Mouse (Mus musculus) heart, adult 9 months (tissue): ENCODE measurements around the gene Ldhal6b.
"Not testable (repeated sequence)": the region's sequence is repeated elsewhere in the genome, so short reads cannot be mapped to it uniquely, and the experiment has no call there.

Experiments used
- DNase-seq, 2 experiments: peaks; one replicate each; pipeline ENCODE4 v3.0.0; 2022; ENCODE audit warnings: low spot score in 2 of 2

The Ldhal6b gene

DNA sequence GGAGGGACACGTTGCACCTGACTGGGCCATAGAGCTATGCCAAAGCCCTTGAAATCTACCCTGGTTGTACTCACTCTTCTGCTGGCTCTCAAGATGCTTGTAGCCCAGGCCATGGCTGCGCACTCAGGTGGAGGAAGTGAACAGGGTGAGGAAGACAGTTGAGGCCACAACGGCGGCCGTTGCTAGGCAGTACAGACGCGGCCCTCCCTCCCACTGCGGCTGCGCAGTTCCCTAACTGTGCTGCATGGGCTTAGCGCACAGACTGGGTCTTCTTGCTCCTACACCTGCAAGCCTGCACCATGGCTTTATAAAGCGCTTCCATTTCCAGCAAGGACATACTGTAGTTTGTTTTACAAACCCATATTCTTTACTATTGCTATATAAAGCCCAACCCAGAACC lies at the start of gene Ldhal6b:
TSS of gene Ldhal6b (minus strand) at position 223 of the 400 bp plus-strand sequence.
- no peak for DNase-seq

DNA sequence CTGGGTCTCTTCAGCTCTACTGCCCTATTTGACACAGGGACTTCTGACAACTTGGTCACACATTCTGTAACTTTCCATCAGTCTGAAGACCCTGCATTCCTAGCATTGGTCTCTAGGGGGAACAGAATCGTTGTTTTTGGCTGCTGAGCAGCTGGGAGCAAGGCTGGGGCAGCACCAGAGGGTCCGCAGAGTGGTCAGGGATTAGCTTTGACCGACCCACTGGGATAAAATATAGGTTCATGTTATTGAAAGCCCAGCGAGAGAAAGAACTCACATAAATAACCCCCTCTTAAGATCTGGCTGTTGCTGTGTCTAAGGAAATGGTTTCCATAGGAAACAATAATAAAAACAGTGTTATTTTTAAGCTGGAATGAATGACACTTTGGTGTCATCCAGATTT lies 48.6 kb upstream of the Ldhal6b start:
- DNase-seq = no peak

DNA sequence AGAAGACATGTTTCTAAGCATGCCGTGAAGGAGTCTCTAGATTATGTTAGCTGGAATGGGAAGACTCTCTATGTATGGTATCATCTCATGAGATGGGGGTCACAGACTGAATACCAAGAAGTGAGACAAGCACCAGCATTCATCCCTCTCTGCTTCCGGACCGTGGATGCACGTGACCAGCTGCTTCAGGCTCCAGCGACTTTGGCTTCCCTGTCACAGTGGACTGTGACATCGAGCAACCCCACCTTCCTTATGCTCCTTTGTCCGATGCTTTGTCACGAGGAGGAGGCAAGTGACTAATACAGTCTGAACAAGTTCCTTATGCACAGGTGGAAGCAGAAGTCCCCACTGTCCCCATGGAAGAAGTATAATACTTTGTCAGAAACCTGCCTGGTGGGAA lies 48.2 kb upstream of the Ldhal6b start:
- no peak for DNase-seq

DNA sequence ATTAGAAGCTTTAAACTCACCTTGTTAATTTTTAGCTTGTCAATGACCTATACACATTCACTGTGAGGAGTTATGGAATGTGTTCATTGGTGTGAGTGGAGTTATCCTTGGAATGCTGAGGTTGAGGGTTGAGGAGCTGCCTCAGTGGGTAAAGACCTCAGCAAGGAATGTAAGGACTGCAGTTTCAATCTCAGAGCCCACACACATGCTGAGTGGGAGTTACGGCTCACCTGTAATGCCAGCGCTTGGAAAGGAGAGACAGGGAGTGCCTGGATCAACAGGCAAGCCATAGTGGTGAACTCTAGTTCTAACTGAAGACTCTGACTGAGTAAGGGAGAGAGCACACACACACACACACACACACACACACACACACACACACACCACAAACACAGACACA lies 45.3 kb upstream of the Ldhal6b start:
- no peak for DNase-seq

DNA sequence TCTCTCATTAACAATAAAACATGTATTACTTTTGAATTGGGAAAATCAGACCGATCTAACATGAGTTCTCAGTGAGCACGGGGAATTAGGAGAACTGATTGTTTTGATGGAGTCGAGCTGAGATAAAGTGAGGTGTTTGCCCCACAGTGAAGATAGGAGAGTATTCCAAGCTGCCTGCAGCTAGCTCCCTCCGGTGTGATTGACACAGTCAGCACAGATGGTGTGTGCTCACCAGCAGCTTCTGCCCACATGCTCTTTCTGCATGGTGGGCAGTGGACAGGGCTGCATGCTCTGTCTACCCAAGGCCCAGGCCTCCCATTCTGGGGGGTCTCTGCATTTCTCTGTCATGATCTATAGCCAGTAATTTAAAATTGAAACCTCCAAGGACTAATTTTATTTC lies 35.1 kb upstream of the Ldhal6b start:
- no peak for DNase-seq

DNA sequence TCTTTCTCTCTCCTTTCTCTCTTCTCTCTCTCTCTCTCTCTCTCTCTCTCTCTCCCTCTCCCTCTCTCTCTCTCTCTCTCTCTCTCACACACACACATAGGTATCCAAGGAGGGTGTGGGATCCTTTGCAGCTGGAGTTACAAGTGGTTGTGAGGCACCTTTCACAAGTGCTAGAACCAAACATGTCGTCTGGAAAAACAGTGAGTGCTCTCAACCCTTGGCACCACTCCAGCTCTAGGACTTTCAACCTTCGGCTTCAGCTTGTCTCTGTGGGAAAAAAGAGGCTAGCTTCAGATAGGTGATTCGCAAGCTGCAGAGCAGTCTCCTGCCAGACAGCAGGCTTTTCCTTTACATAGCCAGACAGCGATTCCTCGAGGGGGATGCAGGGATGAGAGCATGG lies 25.2 kb upstream of the Ldhal6b start:
- DNase-seq = no peak

DNA sequence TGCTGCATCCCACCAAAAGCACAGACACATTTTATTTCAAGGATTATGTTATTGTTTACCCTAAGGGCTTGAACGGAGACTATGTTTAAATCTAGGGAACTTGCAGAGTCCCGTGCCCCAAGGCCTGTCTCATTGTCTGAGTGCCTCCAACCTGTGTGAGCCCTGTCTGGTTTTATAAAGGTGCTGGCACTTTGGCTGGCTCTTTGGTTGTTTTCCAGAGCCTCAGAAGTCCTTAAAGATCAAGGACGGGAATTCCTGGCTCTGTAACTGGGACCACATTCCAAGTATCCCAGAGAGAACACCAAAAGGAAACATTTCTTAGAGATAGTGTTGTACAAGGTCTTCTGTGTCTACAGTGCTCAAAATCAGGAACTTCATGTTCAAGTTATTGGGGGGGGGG lies 24.7 kb upstream of the Ldhal6b start:
- DNase-seq = no peak

DNA sequence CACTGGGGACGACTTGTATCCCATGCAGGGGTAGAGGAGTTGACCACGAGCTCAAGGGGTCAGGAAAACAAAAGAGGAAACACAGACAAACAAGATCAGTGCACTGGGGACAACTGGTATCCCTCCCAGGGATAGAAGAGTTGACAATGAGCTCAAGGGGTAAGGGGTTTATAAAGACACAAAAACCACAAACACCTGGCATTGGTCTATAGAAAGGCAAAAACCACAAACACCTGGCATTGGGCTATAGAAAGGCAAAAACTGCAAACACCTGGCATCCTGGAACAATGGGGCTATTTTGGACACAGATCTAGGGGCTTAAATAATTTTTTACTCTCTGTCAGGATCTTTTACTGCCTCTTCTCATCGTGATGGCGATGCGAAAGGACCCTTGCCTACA lies 23.8 kb upstream of the Ldhal6b start:
- not testable (repeated sequence) for DNase-seq

DNA sequence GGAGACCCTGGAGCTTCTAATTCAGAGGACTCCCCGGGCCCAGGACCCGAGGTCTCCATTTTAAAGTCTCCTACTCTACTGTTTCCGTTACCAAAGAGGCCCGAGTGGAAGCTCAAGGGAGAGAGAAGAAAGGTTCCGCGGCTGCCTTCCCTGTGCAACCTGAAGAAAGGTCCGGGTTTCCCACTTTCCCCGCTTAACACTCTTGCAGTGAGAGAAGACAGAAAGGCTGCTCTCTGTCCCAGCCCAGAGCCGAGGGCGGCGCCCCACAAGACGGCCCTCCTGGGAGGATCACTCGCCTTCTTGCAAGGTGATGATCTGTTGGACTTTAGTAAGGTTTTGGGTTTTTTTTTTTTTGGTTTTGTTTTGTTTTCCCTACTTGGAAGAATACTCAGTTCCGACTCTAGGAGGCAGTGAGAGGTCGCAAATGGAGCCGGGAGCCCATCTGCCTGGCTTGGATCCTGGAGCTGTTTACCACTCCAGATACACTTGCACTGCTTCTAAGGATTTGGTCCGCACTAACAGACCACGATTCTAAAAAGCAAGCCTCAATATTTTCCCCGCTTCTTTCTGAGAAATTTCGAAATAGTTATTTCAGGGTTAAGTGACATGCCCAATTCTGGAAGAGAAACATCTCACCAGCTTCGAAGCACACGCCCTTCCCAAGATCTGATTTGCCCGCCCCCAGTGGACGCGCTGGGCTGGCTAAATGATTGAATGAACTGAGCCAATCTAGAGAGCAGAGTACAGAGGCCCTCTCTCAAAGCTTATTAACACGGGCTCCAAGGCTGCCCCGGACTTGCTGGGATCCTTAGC lies 21.8 kb upstream of the Ldhal6b start, which contains the start of gene Tmem242:
TSS of gene Tmem242 (minus strand) at position 101 of the 813 bp plus-strand sequence.
- DNase-seq = peak; percentile 87 to 92

DNA sequence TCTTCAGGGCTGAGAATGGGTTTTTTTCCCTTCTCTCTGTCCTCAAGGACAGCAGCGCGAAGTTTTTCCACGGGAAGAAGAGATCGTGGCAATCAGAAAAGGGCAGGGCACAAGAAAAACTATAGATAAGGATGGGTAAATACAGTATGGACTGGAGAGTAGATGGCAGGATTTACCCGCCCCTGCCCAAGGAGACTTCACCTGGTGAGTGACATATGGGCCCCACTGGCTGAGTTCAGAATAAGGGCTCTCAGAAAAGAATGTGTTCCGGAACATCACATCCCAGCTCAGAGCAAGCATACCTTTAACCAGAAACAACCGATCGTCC lies 21.2 kb upstream of the Ldhal6b start:
- no peak for DNase-seq

DNA sequence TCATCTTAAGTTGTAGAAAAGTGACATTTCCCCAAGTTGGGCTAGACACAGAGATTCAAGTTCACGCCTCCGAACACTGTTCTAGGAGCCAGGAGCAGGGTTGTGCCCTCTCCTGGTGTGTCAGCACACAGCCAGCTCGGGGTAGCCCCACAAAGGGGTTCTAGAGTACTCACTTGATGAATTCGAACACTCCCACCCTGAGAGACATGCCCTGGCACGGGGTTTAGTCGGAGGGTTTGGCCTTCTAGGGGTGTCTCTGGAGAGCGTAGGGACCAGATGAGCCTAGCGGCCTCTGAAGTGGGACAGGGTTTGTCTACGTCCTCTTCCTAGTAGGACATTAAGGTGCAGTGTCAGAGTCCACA lies 11.2 kb upstream of the Ldhal6b start:
- DNase-seq = no peak

DNA sequence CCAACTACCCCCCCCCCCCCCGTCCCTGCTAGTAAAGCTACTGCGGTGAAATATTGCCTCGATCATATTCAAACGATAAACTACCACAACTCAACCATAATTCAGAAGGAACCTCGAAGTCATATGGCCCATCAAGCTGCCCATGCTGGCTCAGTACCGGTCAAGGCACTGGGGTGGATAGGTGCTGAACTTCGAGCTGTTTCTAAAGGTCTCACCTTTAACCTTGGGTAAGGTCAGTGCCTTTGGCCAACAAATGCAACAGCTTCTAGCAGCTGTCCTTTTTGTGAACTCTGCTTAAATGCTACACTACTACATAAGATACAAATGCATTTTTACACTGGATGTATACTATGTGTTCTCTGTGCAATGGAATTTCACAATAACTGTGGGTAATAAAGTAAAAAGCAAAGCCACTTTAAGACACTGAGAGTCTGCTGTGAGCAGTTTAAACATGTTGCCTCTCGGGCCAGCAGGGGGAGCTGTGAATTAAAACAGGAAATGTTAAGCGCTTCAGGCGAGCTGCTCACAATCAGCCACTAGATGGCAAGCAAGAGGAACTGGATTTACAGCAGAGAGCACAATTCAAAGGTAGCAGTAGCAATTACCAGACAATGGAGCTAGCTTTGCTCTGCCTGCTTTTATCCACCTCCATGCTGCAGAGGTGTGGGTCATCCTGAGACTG lies 10.7 kb upstream of the Ldhal6b start:
- DNase-seq = peak; percentile 59 to 90

DNA sequence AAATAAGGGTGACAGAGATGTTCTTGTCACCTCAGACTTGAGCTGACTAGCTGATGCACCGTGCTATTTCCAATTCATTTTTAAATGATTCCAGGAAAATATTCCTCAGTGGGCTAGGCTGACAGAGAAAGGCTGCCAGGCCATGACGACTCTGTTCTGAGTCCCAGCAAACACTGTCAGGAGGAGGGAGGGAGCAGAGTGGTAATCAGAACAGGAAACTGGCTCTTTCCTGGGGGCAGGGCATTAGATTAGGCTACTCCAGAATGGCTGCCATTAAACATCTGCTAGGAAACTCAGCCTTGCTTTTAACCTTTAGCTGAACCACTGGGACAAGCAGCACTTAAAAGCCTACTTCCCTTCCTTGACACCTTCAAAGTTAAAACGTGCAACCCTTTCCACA lies 6.6 kb upstream of the Ldhal6b start:
- peak; percentile 12 to 32 for DNase-seq

DNA sequence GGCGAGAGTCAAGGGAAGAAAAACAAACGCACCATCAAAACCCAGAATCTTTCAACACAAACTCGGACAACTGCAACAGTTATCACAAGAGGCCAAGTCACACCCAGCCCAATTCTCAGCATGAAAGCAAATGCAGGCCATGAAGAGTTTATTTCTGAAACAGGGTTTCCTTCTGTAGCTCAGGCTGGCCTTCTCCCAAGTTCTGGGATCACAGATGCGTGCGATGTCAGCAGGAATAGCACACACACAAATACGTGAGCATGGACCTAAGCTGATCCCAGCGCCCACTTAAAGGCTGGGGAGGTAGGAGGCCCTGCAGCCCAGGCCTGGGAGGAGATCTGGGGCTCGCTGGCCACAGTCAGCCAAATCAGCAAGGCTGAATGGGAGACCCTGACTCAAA lies 5.6 kb upstream of the Ldhal6b start:
- DNase-seq = no peak

DNA sequence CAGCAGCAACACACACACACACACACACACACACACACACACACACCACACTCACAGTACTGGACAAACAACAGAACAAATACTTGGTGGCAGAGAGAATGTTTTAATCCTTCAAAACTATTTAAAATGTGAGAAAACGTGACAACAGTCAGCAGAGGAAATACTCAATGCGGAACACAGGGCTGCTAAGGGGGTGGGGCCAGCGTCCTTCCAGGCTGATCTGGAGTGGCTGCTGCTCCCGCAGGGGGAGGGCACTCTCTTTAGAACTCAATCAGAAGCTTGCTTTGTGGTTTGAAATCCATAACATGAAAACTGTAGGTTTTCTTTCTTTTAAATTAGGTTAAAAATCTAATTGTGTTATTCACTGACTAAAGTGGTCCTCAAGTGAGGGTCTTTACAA lies 3.3 kb upstream of the Ldhal6b start:
- DNase-seq = no peak

DNA sequence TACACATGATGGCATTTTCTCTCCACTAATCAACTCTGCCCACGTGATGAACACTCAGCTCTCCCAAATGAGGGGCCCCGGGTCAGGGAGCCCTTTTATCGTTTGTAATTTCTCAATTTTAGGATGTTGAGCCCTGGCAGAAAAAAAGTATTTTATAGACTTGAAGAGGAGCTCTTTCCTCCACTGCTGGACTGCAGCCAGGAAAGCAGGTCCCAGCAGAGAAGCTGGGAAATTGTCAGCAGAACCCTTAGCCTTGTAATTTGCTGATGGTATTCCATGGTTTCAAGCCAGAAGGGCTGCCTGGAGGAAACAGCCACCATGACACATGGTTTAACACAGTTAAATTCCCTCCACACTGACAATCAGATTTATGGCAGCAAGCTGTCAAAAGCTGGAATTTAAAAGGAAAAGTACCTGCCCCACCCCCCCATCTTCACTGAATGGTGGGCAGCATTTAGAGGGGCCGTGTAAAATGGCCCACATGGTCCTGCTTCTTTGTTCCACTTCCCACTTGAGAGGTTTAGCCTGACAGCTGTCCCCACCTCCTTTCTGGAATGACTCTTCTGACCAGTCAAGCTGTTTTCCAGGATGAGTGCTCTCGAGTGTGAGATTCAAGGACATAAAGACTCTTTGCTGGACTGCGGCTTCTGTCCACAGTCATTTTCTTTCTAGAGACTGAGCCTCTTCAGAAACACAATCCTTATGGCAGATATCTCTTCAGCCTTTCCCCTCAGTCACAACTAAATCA lies 1.4 kb upstream of the Ldhal6b start:
- DNase-seq = no peak

DNA sequence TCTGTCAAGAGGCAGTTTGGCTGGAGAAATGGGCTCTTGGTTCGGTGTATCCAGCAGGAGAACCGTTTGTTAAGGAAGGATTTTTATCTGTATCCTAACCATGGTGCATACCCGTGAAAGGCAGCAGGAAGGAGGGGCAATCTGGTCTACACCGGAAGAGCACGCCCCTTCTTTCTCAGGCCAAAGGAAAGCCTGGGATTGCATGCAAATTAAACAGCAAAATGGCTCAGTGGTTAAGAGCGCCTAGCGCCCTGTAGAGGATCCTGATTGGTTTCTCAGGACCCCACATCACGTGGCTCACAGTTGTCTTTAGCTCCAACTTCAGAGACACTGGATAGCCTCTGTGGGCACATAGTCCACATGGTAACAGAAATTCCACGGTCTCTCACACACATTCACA lies 489 bp upstream of the Ldhal6b start:
- no peak for DNase-seq

DNA sequence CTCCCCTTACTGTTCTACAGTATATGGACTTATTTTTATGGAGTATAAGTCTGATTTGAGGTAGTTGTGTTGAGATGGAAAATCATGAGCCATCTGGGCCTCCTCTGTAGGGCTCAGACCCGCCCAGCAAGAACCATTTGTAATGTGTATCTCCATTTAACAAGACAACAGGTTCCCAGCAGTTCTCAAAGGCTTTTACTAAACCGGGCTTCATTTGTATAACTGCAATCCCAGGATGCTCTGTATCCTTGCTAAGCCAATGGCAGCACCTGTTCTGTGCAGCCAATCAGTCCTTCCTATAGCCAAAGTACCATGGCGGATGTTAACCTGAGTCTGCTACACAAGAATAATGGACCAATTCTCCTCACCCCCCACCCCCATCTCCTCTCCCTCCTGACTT lies 2.0 kb downstream of the Ldhal6b start:
- DNase-seq = no peak

DNA sequence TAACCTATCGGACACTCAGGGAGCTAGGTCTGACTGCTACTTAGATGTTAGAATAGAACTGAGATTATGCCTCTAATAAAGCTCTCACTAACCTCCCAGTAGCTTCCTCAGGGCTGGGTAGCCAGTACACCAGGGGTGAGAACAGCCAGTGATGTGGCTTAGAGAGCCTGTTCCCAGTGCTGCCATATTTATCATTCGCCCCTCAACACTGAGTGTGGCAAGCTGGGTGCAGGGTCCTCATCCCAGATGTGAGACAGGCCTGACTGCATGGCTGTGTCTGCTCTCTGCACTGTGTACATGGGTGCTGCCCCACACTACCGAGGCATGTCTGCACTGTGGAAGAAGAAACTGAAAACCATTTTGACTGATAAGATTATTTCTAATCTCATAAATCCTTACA lies 4.5 kb downstream of the Ldhal6b start:
- no peak for DNase-seq

DNA sequence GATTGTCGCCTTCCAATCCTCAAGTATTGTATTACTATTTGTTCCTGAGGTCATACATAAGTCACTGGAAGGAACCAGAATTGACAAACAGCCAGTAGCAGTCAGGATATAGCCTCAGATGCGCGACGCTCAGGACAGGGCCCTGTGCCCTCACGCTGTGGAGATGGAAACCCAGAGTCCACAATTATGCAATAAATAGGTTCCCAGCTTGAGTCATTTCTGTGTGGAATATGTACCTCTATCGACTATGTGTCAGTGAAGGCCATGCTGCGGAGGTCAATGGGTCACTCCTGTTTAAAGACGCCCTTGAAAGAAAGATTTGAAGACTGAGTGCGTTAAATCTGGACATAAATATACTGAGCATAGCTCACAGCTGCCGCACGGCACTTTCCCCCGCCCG lies 5.2 kb downstream of the Ldhal6b start:
- DNase-seq = no peak

DNA sequence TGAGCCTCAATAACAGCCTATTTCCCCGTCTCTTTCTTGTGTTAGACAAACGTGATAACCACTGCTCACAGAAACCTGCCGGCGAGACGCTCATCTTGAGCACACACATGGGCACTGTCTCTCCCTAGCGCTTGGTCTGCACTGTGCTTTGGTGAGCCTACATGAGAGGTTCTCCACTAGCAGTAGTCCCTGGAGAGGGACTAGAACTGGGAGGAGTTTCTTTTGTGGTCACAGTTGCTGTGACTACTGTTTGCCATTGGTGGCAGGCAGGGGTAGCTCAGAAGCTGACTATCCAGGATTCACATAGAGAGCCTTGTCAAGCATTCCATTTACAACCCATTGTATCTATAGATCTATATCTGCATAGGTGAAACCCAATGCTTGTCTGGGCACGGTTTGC lies 5.8 kb downstream of the Ldhal6b start:
- DNase-seq = no peak

DNA sequence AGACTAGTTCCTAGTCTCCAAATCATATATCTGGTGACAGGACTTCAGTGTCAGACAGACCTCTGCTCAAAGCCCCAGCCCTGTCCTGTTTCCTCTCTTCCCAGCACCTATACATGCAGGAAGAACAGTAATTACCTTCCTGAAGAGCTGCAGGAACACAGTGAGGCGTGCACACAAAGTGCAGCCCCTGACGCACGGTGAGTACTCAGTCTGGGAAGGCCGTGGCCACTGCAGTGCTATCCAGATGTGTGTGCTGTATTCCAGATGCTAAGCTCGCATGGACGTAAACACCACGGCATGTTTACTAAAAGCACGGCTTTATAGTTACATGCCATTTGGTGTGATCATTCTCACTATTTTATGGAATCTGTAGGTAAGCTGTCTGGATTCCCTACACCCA lies 6.3 kb downstream of the Ldhal6b start:
- DNase-seq = no peak

DNA sequence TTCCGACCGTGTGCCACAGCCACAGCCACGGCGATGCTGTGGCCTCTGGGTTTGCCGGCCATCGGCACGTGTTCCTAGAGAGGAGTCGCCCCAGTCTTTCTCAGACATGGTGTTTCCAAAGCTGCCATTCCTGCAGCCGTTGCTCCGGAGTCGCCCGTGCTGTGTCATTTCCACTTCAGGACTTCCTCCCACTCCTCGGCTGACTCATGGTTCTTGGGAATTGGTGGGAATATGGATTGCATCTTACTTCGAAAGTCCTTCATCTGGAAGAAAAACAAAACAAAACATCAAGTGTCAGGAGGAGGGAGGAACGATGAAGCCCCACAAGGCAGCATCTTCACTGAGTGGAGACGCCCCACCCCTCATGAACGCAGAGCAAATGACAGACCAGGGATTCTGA lies 7.4 kb downstream of the Ldhal6b start:
- no peak for DNase-seq
